In genomic region chr8:116992176-116992971, GRCm38 (mm10) we compare ENCODE assay signal across 9 mouse cellular contexts. TPM values are rescaled to one million over a fixed set of nuclear protein-coding genes. Genes with fewer than 3 reads are reported as not detected.
DNase-seq lines count a peak whose midpoint lies in the region; ATAC-seq and TF ChIP-seq lines count a peak whose summit lies in the region.
"Had no signal": no experiment of that assay in that cellular context is flagged by ENCODE, and none has a peak within 500 bp of the region (broad histone marks: within the 10 kb centered on the region; RNA-seq: fewer than 3 reads in every experiment).

No protein-coding gene starts in this region.

- ATAC-seq in common myeloid progenitor, adult 5-6 weeks (replicated peaks; ENCODE audit: low read depth, poor library complexity, severe bottlenecking), result 0 out of 2 replicates have a peak, but pooled peaks have one; percentile 11
- ATAC-seq in hindbrain, embryonic 15.5 days (ENCODE audit: low FRiP score, low read depth), result no peak
- no peak for ATAC-seq in liver, embryonic 12.5 days

- intact Hi-C loops in gastrocnemius, adult 2 months (cut with DNase I), result loop anchor here (2.0 to 5.0 kb wide), 2 partner anchors 14 to 165 kb away; partner anchors contain the start of genes 1700030J22Rik and Gan

- H3K36me3 ChIP-seq in hindbrain, embryonic 15.5 days, result no peaks in the 10 kb centered on the region
- H3K36me3 ChIP-seq in liver, embryonic 12.5 days, result peaks cover 27% of the 10 kb centered on the region
- peaks cover 3% of the 10 kb centered on the region; the same call in 1 of the 2 replicates for H3K36me3 ChIP-seq in small intestine, adult 2 months (ENCODE audit: control insufficient read depth, insufficient read depth, low read length)

- no peak for TF ChIP-seq POLR2A in small intestine, adult 2 months (IDR thresholded peaks at IDR 0.05; ENCODE audit: low read depth, low read length)

- no peak for TF ChIP-seq CTCF in gastrocnemius, adult 2 months (IDR thresholded peaks at IDR 0.05)
- no peak for TF ChIP-seq CTCF in small intestine, adult 2 months (IDR thresholded peaks at IDR 0.05; ENCODE audit: extremely low read depth, insufficient read length, insufficient replicate concordance, low read depth, low read length)

- no peaks in the 10 kb centered on the region for H3K9me3 ChIP-seq in hindbrain, embryonic 15.5 days
- no peaks in the 10 kb centered on the region for H3K9me3 ChIP-seq in liver, embryonic 12.5 days (replicated peaks)

- DNase-seq in gastrocnemius, adult 2 months, result no peak
- DNase-seq in gastrocnemius, adult 18-20 months (ENCODE audit: low spot score), result no peak
- peak; percentile 59 for DNase-seq in CD4-positive helper T cell, adult 2 months (ENCODE audit: low read depth, low spot score)
- no peak for DNase-seq in spleen, postnatal 14 days (ENCODE audit: low spot score in 2 of 2)

- peaks cover 22% of the 10 kb centered on the region for H3K4me1 ChIP-seq in hindbrain, embryonic 15.5 days (replicated peaks)
- H3K4me1 ChIP-seq in liver, embryonic 12.5 days, result peaks cover 32% of the 10 kb centered on the region
- H3K4me1 ChIP-seq in small intestine, adult 2 months (ENCODE audit: control insufficient read depth, insufficient read depth, insufficient read length, low read length), result peaks cover 6% of the 10 kb centered on the region

- peak overlapping the region; percentile 97 for H3K27ac ChIP-seq in gastrocnemius, adult 2 months
- H3K27ac ChIP-seq in hindbrain, embryonic 15.5 days (replicated peaks), result no peak overlapping the region
- H3K27ac ChIP-seq in liver, embryonic 12.5 days, result peak overlapping the region; percentile 71
- peak overlapping the region; percentile 84 for H3K27ac ChIP-seq in small intestine, adult 2 months (ENCODE audit: insufficient read depth, low read depth, low read length)

- H3K9ac ChIP-seq in hindbrain, embryonic 15.5 days, result peak overlapping the region; percentile 58
- peak overlapping the region; percentile 74 for H3K9ac ChIP-seq in liver, embryonic 12.5 days

- peak overlapping the region; percentile 85 for H3K4me2 ChIP-seq in hindbrain, embryonic 15.5 days
- H3K4me2 ChIP-seq in liver, embryonic 12.5 days, result peak overlapping the region; percentile 95

- peak overlapping the region; percentile 88 for H3K4me3 ChIP-seq in gastrocnemius, adult 2 months
- peak overlapping the region; percentile 80 for H3K4me3 ChIP-seq in hindbrain, embryonic 15.5 days
- H3K4me3 ChIP-seq in liver, embryonic 12.5 days, result peak overlapping the region; percentile 69
- H3K4me3 ChIP-seq in small intestine, adult 2 months (ENCODE audit: low read depth, low read length), result peak overlapping the region; percentile 87

- WGBS in hindbrain, embryonic 15.5 days, result 10% methylated on average over 23 of the region's 23 CpGs
- 12% methylated on average over 23 of the region's 23 CpGs for WGBS in liver, embryonic 12.5 days (ENCODE audit: insufficient replicate concordance)
- 3% methylated on average over 23 of the region's 23 CpGs for WGBS in small intestine, adult 2 months

- no peaks in the 10 kb centered on the region for H3K27me3 ChIP-seq in hindbrain, embryonic 15.5 days
- H3K27me3 ChIP-seq in liver, embryonic 12.5 days (replicated peaks), result no peaks in the 10 kb centered on the region
- H3K27me3 ChIP-seq in small intestine, adult 2 months (ENCODE audit: control insufficient read depth, insufficient read depth, low read length), result no peaks in the 10 kb centered on the region

RNA-seq across cellular contexts. Expression of gene Gcsh, which starts 1.0 kb away (rescaled TPM):
- 10 to 100 TPM; 37.6 to 45.5 TPM for total RNA-seq in gastrocnemius, adult 2 months (2021)
- total RNA-seq in gastrocnemius, adult 18-20 months (2021), result 10 to 100 TPM; 45.1 to 47.3 TPM
- 76.5 and 87.6 TPM in 2 replicates for total RNA-seq in common myeloid progenitor, adult 5-6 weeks (2017)
- 96.8 and 99.1 TPM in 2 replicates for polyA plus RNA-seq in hindbrain, embryonic 15.5 days (2015; fragmentation: Nextera tagmentation; extraction: Ambion mirVana)
- 86.0 and 93.4 TPM in 2 replicates for polyA plus RNA-seq in liver, embryonic 12.5 days (2016; fragmentation: Nextera tagmentation; extraction: Ambion mirVana)
- polyA plus RNA-seq in small intestine, adult 2 months (2012; rRNA removed), result 11.2 and 14.6 TPM in 2 replicates

RNA-seq across cellular contexts. Expression of gene 1700030J22Rik, which starts 13.6 kb away (rescaled TPM):
- under 1 TPM; 0.10 to 0.33 TPM for total RNA-seq in gastrocnemius, adult 2 months (2021)
- under 1 TPM in 1 of 2 experiments, not detected in 1; 0.11 TPM for total RNA-seq in gastrocnemius, adult 18-20 months (2021)
- 0.05 TPM in 1 of 2 replicates, not detected in the other for total RNA-seq in common myeloid progenitor, adult 5-6 weeks (2017)
- 8.1 and 8.5 TPM in 2 replicates for polyA plus RNA-seq in hindbrain, embryonic 15.5 days (2015; fragmentation: Nextera tagmentation; extraction: Ambion mirVana)
- 0.66 and 0.92 TPM in 2 replicates for polyA plus RNA-seq in liver, embryonic 12.5 days (2016; fragmentation: Nextera tagmentation; extraction: Ambion mirVana)
- 0.08 and 0.16 TPM in 2 replicates for polyA plus RNA-seq in small intestine, adult 2 months (2012; rRNA removed)
- total RNA-seq: neutrophil, adult 5-6 weeks had no signal

RNA-seq across cellular contexts. Expression of gene Atmin, which starts 49.2 kb away (rescaled TPM):
- total RNA-seq in gastrocnemius, adult 2 months (2021), result 10 to 100 TPM; 22.5 to 23.1 TPM
- 10 to 100 TPM; 24.6 to 29.6 TPM for total RNA-seq in gastrocnemius, adult 18-20 months (2021)
- 10.3 and 17.7 TPM in 2 replicates for total RNA-seq in common myeloid progenitor, adult 5-6 weeks (2017)
- 19.3 and 22.7 TPM in 2 replicates for polyA plus RNA-seq in hindbrain, embryonic 15.5 days (2015; fragmentation: Nextera tagmentation; extraction: Ambion mirVana)
- polyA plus RNA-seq in liver, embryonic 12.5 days (2016; fragmentation: Nextera tagmentation; extraction: Ambion mirVana), result 7.6 and 8.2 TPM in 2 replicates
- polyA plus RNA-seq in small intestine, adult 2 months (2012; rRNA removed), result 6.7 and 10.4 TPM in 2 replicates
